Mouse (Mus musculus) neural tube, embryonic 13.5 days (tissue): Measurements from ENCODE around the gene Tjp1. TPM values are rescaled to one million over a fixed set of nuclear protein-coding genes. Genes with fewer than 3 reads are reported as not detected.

Experiments
- ATAC-seq: fragments of 200-750 bp; cut with Nextera tagmentation; 2 replicates; pipeline ENCODE4 v1.8.0; 2017; ENCODE audit warnings: low read depth, mild to moderate bottlenecking, moderate TSS enrichment, moderate library complexity
- H3K27ac ChIP-seq: fragments of 300-500 bp; sonication (generic); replicated peaks from 2 replicates; pipeline ENCODE4 v1.5.1; 2015; ENCODE audit warnings: moderate library complexity, mild to moderate bottlenecking, inconsistent platforms
- H3K27me3 ChIP-seq: fragments of 300-500 bp; sonication (generic); 2 replicates; pipeline ENCODE4 v1.6.1; 2015; ENCODE audit warnings: mild to moderate bottlenecking, inconsistent platforms
- H3K36me3 ChIP-seq: fragments of 300-500 bp; sonication (generic); 2 replicates; pipeline ENCODE4 v1.6.1; 2015; ENCODE audit warnings: mild to moderate bottlenecking, inconsistent platforms
- H3K4me1 ChIP-seq: fragments of 300-500 bp; sonication (generic); replicated peaks from 2 replicates; pipeline ENCODE4 v1.6.1; 2015; ENCODE audit warnings: inconsistent platforms
- H3K4me2 ChIP-seq: fragments of 300-500 bp; sonication (generic); 2 replicates; pipeline ENCODE4 v1.6.1; 2015; ENCODE audit warnings: inconsistent platforms, mild to moderate bottlenecking, moderate library complexity
- H3K4me3 ChIP-seq: fragments of 300-500 bp; sonication (generic); 2 replicates; pipeline ENCODE4 v1.5.1; 2015; ENCODE audit warnings: mild to moderate bottlenecking, inconsistent platforms
- H3K9ac ChIP-seq: fragments of 300-500 bp; sonication (generic); 2 replicates; pipeline ENCODE4 v1.6.1; 2015; ENCODE audit warnings: moderate library complexity, mild to moderate bottlenecking, inconsistent platforms
- H3K9me3 ChIP-seq: fragments of 300-500 bp; sonication (generic); 2 replicates; pipeline ENCODE4 v1.6.1; 2016; ENCODE audit warnings: inconsistent platforms
- WGBS: fragments of 180-500 bp; shearing (Covaris S2); methylation state at CpG from one replicate; pipeline ENCODE4 v1.1.7; 2015; 5-methylcytosine and 5-hydroxymethylcytosine counted together
- polyA plus RNA-seq: library from polyadenylated mRNA; unstranded; fragments of >200 nt; fragmentation: Nextera tagmentation; extraction: Ambion mirVana; gene quantifications from 2 replicates; pipeline ENCODE4 v1.2.1, GENCODE M21; 2015

The Tjp1 gene
- polyA plus RNA-seq, 1 experiment from 2014 or later: 25.2 TPM

DNA sequence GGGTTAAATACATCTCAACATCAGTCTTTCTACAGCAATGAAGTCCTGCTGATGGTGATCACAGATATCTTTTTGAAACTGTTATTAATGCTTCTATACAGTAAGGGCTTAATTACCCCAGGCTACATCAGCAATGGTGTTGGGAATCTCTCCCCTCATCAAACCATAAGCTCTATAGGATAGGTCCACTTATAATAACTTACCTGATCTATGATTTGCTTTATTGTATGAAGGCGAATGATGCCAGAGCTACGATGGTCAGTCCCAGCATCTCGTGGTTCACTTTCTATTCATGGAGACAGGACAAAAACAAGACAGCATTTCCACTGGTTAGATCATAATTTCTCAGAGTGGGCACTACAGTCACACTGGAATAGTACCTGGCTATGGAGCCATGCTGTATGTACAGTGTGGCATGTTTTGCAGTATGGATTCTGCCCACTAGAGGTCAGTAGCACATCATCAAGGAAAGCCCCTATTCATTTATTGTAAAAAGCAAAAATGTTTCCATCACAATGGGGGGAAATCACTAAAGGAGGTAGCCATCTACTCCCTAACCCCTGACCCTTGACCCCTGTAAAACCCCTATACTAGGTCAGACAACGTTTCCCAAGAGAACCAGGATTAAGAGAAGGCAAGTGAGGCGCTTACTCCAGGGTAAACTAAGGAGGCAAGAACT, 208.4 kb downstream of the Tjp1 start:
- 75% methylated on average over 5 of the region's 5 CpGs for WGBS
- no peak overlapping the region for H3K4me2 ChIP-seq
- H3K27me3 ChIP-seq: no peaks in the 10 kb centered on the region
- ATAC-seq: peak; percentile 78; the same call in 1 of the 2 replicates
- H3K9me3 ChIP-seq: no peaks in the 10 kb centered on the region
- no peaks in the 10 kb centered on the region for H3K4me1 ChIP-seq
- H3K36me3 ChIP-seq: peaks cover 48% of the 10 kb centered on the region
- H3K9ac ChIP-seq: no peak overlapping the region
- H3K27ac ChIP-seq: no peak overlapping the region
- no peak overlapping the region for H3K4me3 ChIP-seq

DNA sequence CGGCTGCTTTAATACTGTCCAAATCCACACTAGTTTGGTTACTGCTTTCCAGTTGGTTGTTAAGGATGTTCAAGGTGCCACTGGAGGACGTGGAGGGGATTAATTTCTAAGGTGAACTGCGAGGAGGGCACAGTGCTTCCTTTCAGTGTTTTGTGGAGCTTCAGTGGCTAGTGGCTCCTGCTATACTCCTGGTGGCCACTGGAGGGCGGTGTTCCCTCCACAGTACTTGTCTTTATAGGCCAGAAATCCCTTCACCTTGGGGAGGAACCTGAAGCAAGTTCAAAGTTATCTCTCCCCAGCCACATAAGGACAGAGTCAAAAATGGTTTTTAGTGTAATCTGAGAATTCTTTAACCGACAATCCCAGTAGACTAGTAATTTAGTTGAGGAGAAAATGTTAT, 210.2 kb downstream of the Tjp1 start:
- Histone ChIP-seq H3K4me2 (no peak overlapping the region), H3K27ac (no peak overlapping the region), H3K4me1 (no peaks in the 10 kb centered on the region), H3K9me3 (no peaks in the 10 kb centered on the region), H3K9ac (no peak overlapping the region), H3K4me3 (no peak overlapping the region), H3K36me3 (peaks cover 52% of the 10 kb centered on the region), H3K27me3 (no peaks in the 10 kb centered on the region)
- ATAC-seq: no peak
- 40% methylated on average over 5 of the region's 5 CpGs for WGBS

GRCm38 (mm10) chr7:65315182-65315581, 212.4 kb downstream of the Tjp1 start:
- peaks cover 60% of the 10 kb centered on the region for H3K36me3 ChIP-seq
- no peaks in the 10 kb centered on the region for H3K9me3 ChIP-seq
- 93% methylated on average over 2 of the region's 2 CpGs for WGBS
- H3K4me2 ChIP-seq: no peak overlapping the region
- no peak overlapping the region for H3K4me3 ChIP-seq
- no peak overlapping the region for H3K9ac ChIP-seq
- no peak for ATAC-seq
- H3K27me3 ChIP-seq: no peaks in the 10 kb centered on the region
- H3K27ac ChIP-seq: no peak overlapping the region
- H3K4me1 ChIP-seq: no peaks in the 10 kb centered on the region

DNA sequence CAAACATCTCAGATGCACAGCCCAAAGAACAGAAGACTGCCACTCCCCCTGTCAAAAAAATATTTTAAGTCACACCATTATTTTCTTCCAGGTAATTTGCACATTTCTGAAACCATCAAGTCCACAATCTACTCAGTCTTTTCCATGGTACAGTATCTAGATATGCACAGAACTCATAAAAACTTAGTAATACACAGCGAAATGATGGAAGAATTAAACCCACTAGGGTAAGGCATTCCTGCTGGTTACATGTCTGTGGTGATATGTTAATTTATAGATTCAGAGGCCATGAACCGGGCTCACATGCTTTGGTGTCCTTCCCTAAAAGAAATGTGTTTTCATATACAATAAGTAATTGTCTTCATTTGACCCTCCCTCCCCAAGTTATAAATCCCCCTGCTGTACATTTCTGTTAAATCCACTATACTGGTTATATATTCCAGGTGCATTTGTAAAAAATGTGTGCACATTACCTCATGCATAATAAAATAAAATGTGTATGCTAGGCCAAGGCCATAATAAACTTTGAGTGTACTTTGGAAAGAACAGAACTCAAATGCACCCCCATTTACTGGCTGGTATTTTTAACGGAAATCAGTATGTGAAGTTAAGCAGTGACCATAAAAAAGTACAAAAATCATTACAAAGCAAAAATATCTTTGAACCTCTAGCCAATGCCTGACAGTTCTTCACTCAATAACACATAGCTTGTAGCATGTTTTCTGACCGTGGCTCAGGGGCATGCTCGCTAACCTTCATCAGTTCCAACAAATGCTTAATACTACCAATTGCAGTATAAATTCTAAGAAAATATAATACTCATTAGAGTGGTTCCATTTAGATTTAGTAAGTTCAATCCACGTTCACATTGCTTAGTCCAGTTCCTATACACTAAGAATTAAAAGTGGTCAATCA, 230.6 kb downstream of the Tjp1 start:
- no peak overlapping the region for H3K27ac ChIP-seq
- no peak for ATAC-seq
- 91% methylated on average over 6 of the region's 6 CpGs for WGBS
- no peak overlapping the region for H3K4me2 ChIP-seq
- no peaks in the 10 kb centered on the region for H3K9me3 ChIP-seq
- H3K27me3 ChIP-seq: no peaks in the 10 kb centered on the region
- H3K4me3 ChIP-seq: no peak overlapping the region
- peaks cover 37% of the 10 kb centered on the region for H3K36me3 ChIP-seq
- H3K9ac ChIP-seq: no peak overlapping the region
- no peaks in the 10 kb centered on the region for H3K4me1 ChIP-seq

- H3K9ac ChIP-seq: no peak overlapping the region
- H3K9me3 ChIP-seq: no peaks in the 10 kb centered on the region
- no peak overlapping the region for H3K4me3 ChIP-seq
- H3K36me3 ChIP-seq: no peaks in the 10 kb centered on the region
- H3K27ac ChIP-seq: no peak overlapping the region
- WGBS: 76% methylated on average over 16 of the region's 16 CpGs
- ATAC-seq: no peak
- no peak overlapping the region for H3K4me2 ChIP-seq
- H3K4me1 ChIP-seq: peaks cover 21% of the 10 kb centered on the region; the same call in 1 of the 2 replicates
- H3K27me3 ChIP-seq: no peaks in the 10 kb centered on the region
These were observed 244.7 kb downstream of the Tjp1 start for GRCm38 (mm10) chr7:65282886-65283285.

- no peak for ATAC-seq
- no peak overlapping the region for H3K4me3 ChIP-seq
- H3K27me3 ChIP-seq: no peaks in the 10 kb centered on the region
- WGBS: 55% methylated on average over 3 of the region's 3 CpGs
- no peaks in the 10 kb centered on the region for H3K36me3 ChIP-seq
- no peaks in the 10 kb centered on the region for H3K9me3 ChIP-seq
- H3K4me2 ChIP-seq: no peak overlapping the region
- peaks cover 21% of the 10 kb centered on the region; the same call in 1 of the 2 replicates for H3K4me1 ChIP-seq
- no peak overlapping the region for H3K27ac ChIP-seq
- H3K9ac ChIP-seq: no peak overlapping the region
These were observed 245.6 kb downstream of the Tjp1 start for GRCm38 (mm10) chr7:65281960-65282359.

- no peaks in the 10 kb centered on the region for H3K36me3 ChIP-seq
- H3K27me3 ChIP-seq: no peaks in the 10 kb centered on the region
- no peaks in the 10 kb centered on the region for H3K9me3 ChIP-seq
- no peak overlapping the region for H3K9ac ChIP-seq
- WGBS: 62% methylated on average over 10 of the region's 10 CpGs
- no peak overlapping the region for H3K4me3 ChIP-seq
- no peak for ATAC-seq
- H3K4me1 ChIP-seq: peaks cover 21% of the 10 kb centered on the region; the same call in 1 of the 2 replicates
- H3K27ac ChIP-seq: no peak overlapping the region
- H3K4me2 ChIP-seq: no peak overlapping the region
These were observed 246.4 kb downstream of the Tjp1 start for GRCm38 (mm10) chr7:65280944-65281912.

- Histone ChIP-seq H3K4me2 (no peak overlapping the region), H3K4me1 (peaks cover 21% of the 10 kb centered on the region; the same call in 1 of the 2 replicates), H3K9ac (0 out of 2 replicates have a peak overlapping the region, but pooled peaks have one; percentile 8), H3K36me3 (no peaks in the 10 kb centered on the region), H3K4me3 (no peak overlapping the region), H3K27ac (peak overlapping the region; percentile 65), H3K27me3 (no peaks in the 10 kb centered on the region), H3K9me3 (no peaks in the 10 kb centered on the region)
- WGBS: 50% methylated on average over 13 of the region's 13 CpGs
- ATAC-seq: peak; percentile 70
These were observed 248.3 kb downstream of the Tjp1 start for GRCm38 (mm10) chr7:65279277-65279676.

- no peak overlapping the region for H3K9ac ChIP-seq
- H3K4me1 ChIP-seq: peaks cover 10% of the 10 kb centered on the region; the same call in 1 of the 2 replicates
- no peak for ATAC-seq
- WGBS: 96% methylated on average over 4 of the region's 4 CpGs
- no peak overlapping the region for H3K4me3 ChIP-seq
- no peaks in the 10 kb centered on the region for H3K9me3 ChIP-seq
- no peaks in the 10 kb centered on the region for H3K36me3 ChIP-seq
- no peak overlapping the region for H3K27ac ChIP-seq
- H3K27me3 ChIP-seq: no peaks in the 10 kb centered on the region
- H3K4me2 ChIP-seq: no peak overlapping the region
These were observed 251.8 kb downstream of the Tjp1 start for GRCm38 (mm10) chr7:65275761-65276160.

- no peak for ATAC-seq
These were observed 253.4 kb downstream of the Tjp1 start for GRCm38 (mm10) chr7:65274216-65274615.

DNA sequence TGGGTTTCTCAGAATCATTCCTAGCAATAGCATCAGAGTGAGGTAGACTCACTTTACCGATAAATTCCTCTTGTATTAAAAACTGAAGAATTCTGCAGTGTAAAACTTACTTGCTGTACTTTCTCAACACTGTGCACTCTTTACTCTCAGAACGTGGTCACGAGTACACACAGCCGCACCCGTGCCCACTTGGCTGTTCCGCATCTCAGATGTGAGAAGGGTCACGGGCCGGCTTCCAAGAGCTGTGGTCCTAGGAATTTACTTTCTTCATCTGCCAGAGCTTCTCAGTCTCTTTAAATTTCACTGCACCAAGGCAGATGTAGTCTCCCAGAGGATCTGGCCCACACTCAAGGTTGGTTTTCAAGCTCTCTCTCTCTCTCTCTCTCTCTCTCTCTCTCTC, 277.9 kb downstream of the Tjp1 start:
- no peaks in the 10 kb centered on the region for H3K36me3 ChIP-seq
- H3K4me1 ChIP-seq: no peaks in the 10 kb centered on the region
- H3K9ac ChIP-seq: no peak overlapping the region
- no peaks in the 10 kb centered on the region for H3K27me3 ChIP-seq
- peaks cover 3% of the 10 kb centered on the region for H3K9me3 ChIP-seq
- no peak for ATAC-seq
- H3K4me2 ChIP-seq: no peak overlapping the region
- H3K27ac ChIP-seq: no peak overlapping the region
- no peak overlapping the region for H3K4me3 ChIP-seq
- WGBS: 95% methylated on average over 8 of the region's 8 CpGs

More at GRCm38 (mm10) chr7:65274216-65274615, 253.4 kb downstream of the Tjp1 start:
- WGBS: 90% methylated on average over 5 of the region's 5 CpGs
- H3K9ac ChIP-seq: no peak overlapping the region
- no peak overlapping the region for H3K4me3 ChIP-seq
- no peaks in the 10 kb centered on the region for H3K36me3 ChIP-seq
- H3K9me3 ChIP-seq: no peaks in the 10 kb centered on the region
- H3K4me1 ChIP-seq: peaks cover 4% of the 10 kb centered on the region; the same call in 1 of the 2 replicates
- no peaks in the 10 kb centered on the region for H3K27me3 ChIP-seq
- H3K27ac ChIP-seq: no peak overlapping the region
- H3K4me2 ChIP-seq: no peak overlapping the region
